In the genomic region with DNA sequence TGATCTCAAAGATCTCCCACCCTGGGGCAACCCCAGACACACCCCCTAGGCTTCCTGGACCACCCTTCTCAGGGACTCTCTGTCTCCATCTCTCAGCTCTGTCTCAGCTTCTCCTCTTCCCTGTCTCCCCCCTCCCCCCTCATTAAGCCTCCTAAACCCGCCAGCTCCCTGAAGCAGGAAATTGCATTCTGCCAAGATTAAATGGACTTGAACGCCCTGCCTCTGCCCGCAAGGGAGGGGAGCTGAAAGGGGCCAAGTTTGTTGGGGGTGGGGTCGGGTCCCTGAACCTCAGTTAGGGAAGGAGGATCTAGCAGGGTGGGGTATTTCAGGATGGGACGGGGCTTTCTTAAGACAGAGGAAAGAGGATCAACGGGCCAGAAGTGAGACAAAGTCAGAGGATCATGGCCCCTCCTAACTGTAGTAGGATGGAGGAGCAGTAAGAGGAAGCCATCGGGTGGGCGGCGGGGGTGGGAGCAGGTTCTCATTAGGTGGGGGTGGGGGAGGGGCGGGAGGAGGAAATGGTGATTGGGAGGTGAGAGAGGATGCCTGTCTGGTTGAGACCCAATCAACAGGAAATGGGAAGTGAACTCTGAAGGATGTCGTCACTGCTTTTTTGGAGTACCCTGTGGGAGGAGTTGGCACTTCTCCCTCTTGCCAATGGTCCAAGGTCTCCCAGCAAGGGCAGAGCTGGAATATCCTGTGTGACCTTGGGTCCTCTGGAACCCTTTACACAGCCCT, we compare ENCODE assay signal across 9 mouse cellular contexts. TPM values are rescaled to one million over a fixed set of nuclear protein-coding genes. Genes with fewer than 3 reads are reported as not detected.
DNase-seq lines count a peak whose midpoint lies in the region; TF ChIP-seq lines count a peak whose summit lies in the region.
"Had no signal": no experiment of that assay in that cellular context is flagged by ENCODE, and none has a peak within 500 bp of the region (broad histone marks: within the 10 kb centered on the region; RNA-seq: fewer than 3 reads in every experiment).

No protein-coding gene starts in this region.

- H3K4me1 ChIP-seq in spleen, adult 2 months (ENCODE audit: control insufficient read depth, insufficient read depth, insufficient read length): peaks cover 8% of the 10 kb centered on the region; the same call in 1 of the 2 replicates
- H3K4me1 ChIP-seq in lung, adult 2 months (ENCODE audit: control insufficient read depth, insufficient read depth, low read length): peaks cover 18% of the 10 kb centered on the region

- no peaks in the 10 kb centered on the region for H3K27me3 ChIP-seq in spleen, adult 2 months (ENCODE audit: control insufficient read depth, insufficient read depth, low read length)

- H3K27ac ChIP-seq in spleen, adult 2 months (ENCODE audit: insufficient read depth, low read length): peak overlapping the region; percentile 32; the same call in 1 of the 2 replicates

- intact Hi-C loops in gastrocnemius, postnatal 36 days (cut with DNase I): no loop called here

- no peaks in the 10 kb centered on the region for H3K36me3 ChIP-seq in spleen, adult 2 months (ENCODE audit: control insufficient read depth, insufficient read depth, low read length)

- 2% methylated on average over 11 of the region's 11 CpGs for WGBS in spleen, adult 2 months
- WGBS in lung, adult 2 months: 4% methylated on average over 11 of the region's 11 CpGs

- DNase-seq in spleen, adult 2 months (ENCODE audit: low read depth in 1 of 2, low spot score in 2 of 2): no peak
- no peak for DNase-seq in spleen, postnatal 4 days (ENCODE audit: low spot score in 2 of 2)
- peak; percentile 70 to 85 for DNase-seq in heart, adult 18-20 months
- DNase-seq in kidney, adult 11 months: peak; percentile 82
- DNase-seq in lung, adult 2 months: peak; percentile 57
- DNase-seq in retina, embryonic 14.5 days (ENCODE audit: low spot score): peak; percentile 63
- DNase-seq in thymus, postnatal 14 days: no peak
- DNase-seq in gastrocnemius, postnatal 36 days: no peak

- no peak overlapping the region for H3K4me3 ChIP-seq in spleen, adult 2 months (ENCODE audit: extremely low read depth, insufficient read depth, insufficient read length)
- no peak overlapping the region for H3K4me3 ChIP-seq in lung, adult 2 months (replicated peaks; ENCODE audit: extremely low read depth, low read depth, low read length)

- TF ChIP-seq POLR2A in spleen, adult 2 months (IDR thresholded peaks at IDR 0.05; ENCODE audit: low read depth, low read length): no peak
- no peak for TF ChIP-seq POLR2A in lung, adult 2 months (IDR thresholded peaks at IDR 0.05; ENCODE audit: borderline replicate concordance, extremely low read depth, low read depth, low read length)

- TF ChIP-seq CTCF in spleen, adult 2 months (IDR thresholded peaks at IDR 0.05; ENCODE audit: extremely low read depth, insufficient read depth, insufficient read length, insufficient replicate concordance): no peak
- no peak for TF ChIP-seq CTCF in lung, adult 2 months (IDR thresholded peaks at IDR 0.05; ENCODE audit: insufficient read depth, low read length)

RNA-seq across cellular contexts. Expression of a gene that starts 13.7 kb away (rescaled TPM):
- 61.1 and 61.6 TPM in 2 replicates for polyA plus RNA-seq in spleen, adult 2 months (2012; rRNA removed)
- total RNA-seq in heart, adult 18-20 months (2021): 10 to 100 TPM; 14.7 to 16.5 TPM
- 318 and 413 TPM in 2 replicates for polyA plus RNA-seq in lung, adult 2 months (2012; rRNA removed)
- 1 to 10 TPM; 4.9 to 6.1 TPM for total RNA-seq in gastrocnemius, postnatal 36 days (2021)

RNA-seq across cellular contexts. Expression of a gene that starts 44.5 kb away (rescaled TPM):
- not detected in 2 replicates for polyA plus RNA-seq in spleen, adult 2 months (2012; rRNA removed)
- total RNA-seq in heart, adult 18-20 months (2021): not detected
- 0.09 and 0.20 TPM in 2 replicates for polyA plus RNA-seq in lung, adult 2 months (2012; rRNA removed)
- not detected for total RNA-seq in gastrocnemius, postnatal 36 days (2021)
- total RNA-seq: neutrophil, adult 5-6 weeks had no signal

RNA-seq across cellular contexts. Expression of a gene that starts 46.8 kb away (rescaled TPM):
- polyA plus RNA-seq in spleen, adult 2 months (2012; rRNA removed): 70.3 and 76.0 TPM in 2 replicates
- 10 to 100 TPM; 48.6 to 57.9 TPM for total RNA-seq in heart, adult 18-20 months (2021)
- 54.0 and 77.1 TPM in 2 replicates for polyA plus RNA-seq in lung, adult 2 months (2012; rRNA removed)
- total RNA-seq in gastrocnemius, postnatal 36 days (2021): 10 to 100 TPM; 32.7 to 36.3 TPM

RNA-seq across cellular contexts. Expression of a gene that starts 54.6 kb away (rescaled TPM):
- polyA plus RNA-seq in spleen, adult 2 months (2012; rRNA removed): 10.6 and 13.9 TPM in 2 replicates
- 10 to 100 TPM; 48.3 to 61.0 TPM for total RNA-seq in heart, adult 18-20 months (2021)
- 1.8 and 16.1 TPM in 2 replicates for polyA plus RNA-seq in lung, adult 2 months (2012; rRNA removed)
- total RNA-seq in gastrocnemius, postnatal 36 days (2021): 10 to 100 TPM; 60.6 to 81.6 TPM
- total RNA-seq: neutrophil, adult 5-6 weeks had no signal

Comparison
In these comparisons a context has a peak if more than half of its experiments do, and no peak if none do; other contexts are left out.
1. DNase-seq: peak in heart, adult 18-20 months (2 of 2), kidney, adult 11 months (single experiment), lung, adult 2 months (single experiment) and retina, embryonic 14.5 days (single experiment); none in spleen, adult 2 months (0 of 2), spleen, postnatal 4 days (0 of 2), thymus, postnatal 14 days (single experiment) and gastrocnemius, postnatal 36 days (0 of 2).